Mouse (Mus musculus) bone marrow macrophage, adult 2 months (primary cell): ENCODE data around the gene Muc13.

Source experiments
- CTCF ChIP-seq: IDR thresholded peaks from 2 replicates; pipeline ENCODE4 v1.5.1; 2012; ENCODE audit warnings: low read depth, mild to moderate bottlenecking, low read length, moderate library complexity
- POLR2A ChIP-seq: IDR thresholded peaks from 2 replicates; pipeline ENCODE4 v1.6.1; 2012; ENCODE audit warnings: mild to moderate bottlenecking, low read depth, low read length, borderline replicate concordance

DNA sequence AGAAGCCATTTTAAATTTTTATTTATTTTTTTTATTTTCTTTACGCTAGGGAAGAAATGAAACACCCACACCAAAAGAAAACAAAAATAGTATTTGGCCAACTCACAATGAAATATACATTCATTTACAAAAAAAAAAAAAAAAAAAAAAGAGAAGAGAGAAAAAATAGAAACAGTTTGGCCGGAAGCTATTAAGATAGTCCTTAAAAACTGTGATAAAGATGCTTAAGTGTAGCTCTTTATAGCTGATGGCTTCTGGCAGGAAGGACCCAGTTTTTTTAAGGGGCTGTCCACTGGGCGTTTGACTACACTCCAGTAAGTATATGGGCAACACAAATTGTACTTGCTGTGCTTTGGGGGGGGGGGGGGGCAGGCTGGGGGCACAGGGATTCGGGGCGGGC is 65.5 kb downstream of the Muc13 start:
- TF ChIP-seq POLR2A (no peak), CTCF (no peak)
